Mouse (Mus musculus) neural tube, embryonic 14.5 days (tissue): ENCODE results near the gene Olfr111. TPM values are rescaled to one million over a fixed set of nuclear protein-coding genes. Genes with fewer than 3 reads are reported as not detected.

Experiments
- ATAC-seq: fragments of 200-750 bp; cut with Nextera tagmentation; 2 replicates; pipeline ENCODE4 v1.8.0; 2017; ENCODE audit warnings: low read depth, mild to moderate bottlenecking, moderate TSS enrichment, moderate library complexity
- H3K27ac ChIP-seq: fragments of 300-500 bp; sonication (generic); 2 replicates; pipeline ENCODE4 v1.5.1; 2014; ENCODE audit warnings: low read depth, mild to moderate bottlenecking, control low read depth, low read length, moderate library complexity, mixed read lengths
- H3K27me3 ChIP-seq: fragments of 300-500 bp; sonication (generic); 2 replicates; pipeline ENCODE4 v1.6.1; 2014; ENCODE audit warnings: low read length; ENCODE audit not compliant: control insufficient read depth, insufficient read depth
- H3K36me3 ChIP-seq: fragments of 300-500 bp; sonication (generic); 2 replicates; pipeline ENCODE4 v1.6.1; 2014; ENCODE audit warnings: low read length, mixed read lengths; ENCODE audit not compliant: control insufficient read depth, insufficient read depth
- H3K4me1 ChIP-seq: fragments of 300-500 bp; sonication (generic); 2 replicates; pipeline ENCODE4 v1.6.1; 2014; ENCODE audit warnings: low read length; ENCODE audit not compliant: control insufficient read depth, insufficient read depth
- H3K4me2 ChIP-seq: fragments of 300-500 bp; sonication (generic); 2 replicates; pipeline ENCODE4 v1.6.1; 2014; ENCODE audit warnings: mild to moderate bottlenecking, low read depth, low read length, control low read depth
- H3K4me3 ChIP-seq: fragments of 300-500 bp; sonication (generic); 2 replicates; pipeline ENCODE4 v1.5.1; 2014; ENCODE audit warnings: low read depth, low read length, control low read depth, mixed read lengths
- H3K9ac ChIP-seq: fragments of 300-500 bp; sonication (generic); replicated peaks from 2 replicates; pipeline ENCODE4 v1.6.1; 2014; ENCODE audit warnings: low read depth, mild to moderate bottlenecking, control low read depth, low read length, mixed read lengths
- H3K9me3 ChIP-seq: fragments of 300-500 bp; sonication (generic); 2 replicates; pipeline ENCODE4 v1.6.1; 2016; ENCODE audit warnings: low read length; ENCODE audit not compliant: control insufficient read depth
- WGBS: fragments of 180-500 bp; shearing (Covaris S2); extraction: QIAGEN DNeasy Blood & Tissue Kit; methylation state at CpG from one replicate; pipeline ENCODE4 v1.1.7; 2014; 5-methylcytosine and 5-hydroxymethylcytosine counted together
- polyA plus RNA-seq: library from polyadenylated mRNA; unstranded; fragments of >200 nt; fragmentation: Nextera tagmentation; extraction: Ambion mirVana; gene quantifications from 2 replicates; pipeline ENCODE4 v1.2.1, GENCODE M21; 2014

Gene Olfr111
- polyA plus RNA-seq, 1 experiment from 2014 or later: not detected

DNA sequence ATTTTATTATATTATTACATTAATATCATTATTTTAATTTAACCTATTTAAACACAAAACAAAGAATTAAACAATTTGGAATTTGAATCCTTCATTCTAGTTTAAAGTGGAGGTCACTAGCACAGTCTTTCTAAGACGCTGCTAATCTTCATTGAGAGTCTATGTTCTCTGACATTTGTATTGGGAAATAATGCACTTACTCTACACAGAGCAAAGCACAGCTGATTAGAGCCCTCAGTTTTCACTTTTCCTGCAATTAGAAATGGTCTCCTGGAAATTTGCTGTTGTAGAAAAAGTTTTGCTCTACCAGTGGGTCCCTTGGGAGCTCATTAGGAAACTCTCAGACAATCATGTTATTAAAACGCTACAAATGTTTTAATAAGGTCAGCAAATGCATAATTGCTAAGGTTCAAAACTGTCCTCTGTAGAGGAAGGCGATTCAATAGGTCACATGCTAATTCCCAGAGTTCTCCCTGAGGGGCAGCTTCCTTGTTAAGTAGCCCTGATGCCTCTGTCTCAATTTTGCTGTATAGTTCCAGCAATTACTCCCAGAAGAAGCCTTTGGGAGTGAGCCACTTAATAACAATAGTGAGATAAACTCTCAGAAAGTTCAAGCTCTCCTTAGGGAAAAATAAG is 36.1 kb downstream of the Olfr111 start:
- H3K4me3 ChIP-seq: no peak overlapping the region
- H3K36me3 ChIP-seq: no peaks in the 10 kb centered on the region
- H3K27me3 ChIP-seq: no peaks in the 10 kb centered on the region
- no peak overlapping the region for H3K27ac ChIP-seq
- ATAC-seq: no peak
- no peaks in the 10 kb centered on the region for H3K9me3 ChIP-seq
- no peak overlapping the region for H3K9ac ChIP-seq
- 66% methylated on average over 3 of the region's 3 CpGs for WGBS
- no peaks in the 10 kb centered on the region for H3K4me1 ChIP-seq
- H3K4me2 ChIP-seq: no peak overlapping the region

GRCm38 (mm10) chr17:37558913-37559615 is 51.2 kb downstream of the Olfr111 start:
- no peak overlapping the region for H3K27ac ChIP-seq
- H3K9me3 ChIP-seq: no peaks in the 10 kb centered on the region
- no peak overlapping the region for H3K4me3 ChIP-seq
- no peak overlapping the region for H3K9ac ChIP-seq
- H3K36me3 ChIP-seq: no peaks in the 10 kb centered on the region
- ATAC-seq: no peak
- 72% methylated on average over 1 of the region's 1 CpGs for WGBS
- no peaks in the 10 kb centered on the region for H3K27me3 ChIP-seq
- H3K4me1 ChIP-seq: no peaks in the 10 kb centered on the region
- no peak overlapping the region for H3K4me2 ChIP-seq

DNA sequence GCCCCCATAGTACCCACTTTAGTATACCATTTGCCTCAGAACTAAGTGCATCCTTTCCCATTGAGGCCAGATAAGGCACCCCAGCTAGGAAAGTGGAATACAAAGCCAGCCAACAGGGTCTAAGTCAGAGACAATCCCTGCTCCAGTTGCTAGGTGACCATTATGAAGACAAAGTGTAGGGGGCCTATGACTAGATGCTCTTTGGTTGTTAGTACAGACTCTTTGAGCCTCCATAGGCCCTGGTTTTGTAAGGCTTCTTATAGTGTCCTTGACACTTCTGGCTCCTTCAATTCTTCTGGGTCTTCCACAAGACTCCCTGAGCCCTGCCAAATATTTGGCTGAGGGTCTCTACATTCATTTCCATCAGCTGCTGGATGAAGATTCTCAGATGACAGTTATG is 61.5 kb downstream of the Olfr111 start, which contains the start of gene Olfr112:
TSS of gene Olfr112 (minus strand) at position 101 of the 400 bp plus-strand sequence.
- Histone ChIP-seq H3K9me3 (no peaks in the 10 kb centered on the region), H3K4me3 (no peak within 1 kb of the TSS), H3K36me3 (no peaks in the 10 kb centered on the region), H3K27me3 (no peaks in the 10 kb centered on the region), H3K27ac (no peak within 1 kb of the TSS), H3K9ac (no peak within 1 kb of the TSS), H3K4me2 (no peak within 1 kb of the TSS), H3K4me1 (no peaks in the 10 kb centered on the region)
- no peak for ATAC-seq

DNA sequence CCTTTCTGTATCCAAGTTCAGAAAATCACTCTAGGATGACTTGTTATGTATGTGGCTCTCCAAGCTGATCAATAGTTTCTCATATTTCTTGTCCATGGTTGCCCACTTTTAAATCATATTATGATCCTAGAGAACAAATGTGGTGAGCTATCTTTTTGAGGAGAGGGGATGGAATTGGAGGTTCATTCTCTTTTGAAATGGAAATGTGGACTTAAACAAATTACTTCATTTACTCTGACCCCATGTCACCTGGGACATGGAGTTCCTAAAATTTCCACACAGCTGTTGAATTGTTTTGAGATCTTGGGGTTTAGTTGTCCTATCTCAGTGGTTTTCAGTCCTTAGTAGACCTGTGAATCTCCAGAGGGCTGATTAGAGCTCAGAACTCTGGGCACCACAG is 69.7 kb downstream of the Olfr111 start, which contains the start of gene Olfr113:
TSS of gene Olfr113 (minus strand) at position 101 of the 400 bp plus-strand sequence.
- no peak for ATAC-seq
- no peaks in the 10 kb centered on the region for H3K36me3 ChIP-seq

More for the DNA sequence above, 69.7 kb downstream of the Olfr111 start, which contains the start of gene Olfr113:
- Histone ChIP-seq H3K27me3 (no peaks in the 10 kb centered on the region), H3K9me3 (no peaks in the 10 kb centered on the region), H3K4me1 (no peaks in the 10 kb centered on the region), H3K4me2 (no peak within 1 kb of the TSS), H3K27ac (no peak within 1 kb of the TSS), H3K4me3 (no peak within 1 kb of the TSS), H3K9ac (no peak within 1 kb of the TSS)

Other genes starting within 250 kb of the Olfr111 start
- gene Olfr98, start 244.3 kb upstream of the Olfr111 start, polyA plus RNA-seq: not detected in 2 replicates
- 0.42 and 0.91 TPM in 2 replicates for gene H2-M3, start 237.8 kb upstream of the Olfr111 start, polyA plus RNA-seq
- gene Olfr99, start 224.6 kb upstream of the Olfr111 start, polyA plus RNA-seq: not detected in 2 replicates
- gene Olfr101, start 203.7 kb upstream of the Olfr111 start, polyA plus RNA-seq: not detected in 2 replicates
- not detected in 2 replicates for gene Olfr102, start 191.0 kb upstream of the Olfr111 start, polyA plus RNA-seq
- not detected in 2 replicates for gene Olfr103, start 168.3 kb upstream of the Olfr111 start, polyA plus RNA-seq
- gene Olfr104-ps, start 148.4 kb upstream of the Olfr111 start, polyA plus RNA-seq: not detected in 2 replicates
- not detected in 2 replicates for gene Olfr105-ps, start 129.0 kb upstream of the Olfr111 start, polyA plus RNA-seq
- gene Olfr106-ps, start 117.6 kb upstream of the Olfr111 start, polyA plus RNA-seq: not detected in 2 replicates
- not detected in 2 replicates for gene Olfr107, start 108.8 kb upstream of the Olfr111 start, polyA plus RNA-seq
- gene Olfr108, start 62.5 kb upstream of the Olfr111 start, polyA plus RNA-seq: not detected in 2 replicates
- gene Olfr109, start 49.1 kb upstream of the Olfr111 start, polyA plus RNA-seq: not detected in 2 replicates
- gene H2-M2, start 24.5 kb upstream of the Olfr111 start, polyA plus RNA-seq: not detected in 2 replicates
- gene Olfr110, start 15.6 kb upstream of the Olfr111 start, polyA plus RNA-seq: not detected in 2 replicates
- gene Olfr112, start 61.4 kb downstream of the Olfr111 start, polyA plus RNA-seq: not detected in 2 replicates
- not detected in 2 replicates for gene Olfr113, start 69.6 kb downstream of the Olfr111 start, polyA plus RNA-seq
- not detected in 2 replicates for gene Olfr114, start 84.7 kb downstream of the Olfr111 start, polyA plus RNA-seq
- gene Olfr115, start 119.1 kb downstream of the Olfr111 start, polyA plus RNA-seq: not detected in 2 replicates
- not detected in 2 replicates for gene Olfr116, start 119.2 kb downstream of the Olfr111 start, polyA plus RNA-seq
- gene Olfr117, start 155.8 kb downstream of the Olfr111 start, polyA plus RNA-seq: not detected in 2 replicates
- not detected in 2 replicates for gene Olfr118, start 159.0 kb downstream of the Olfr111 start, polyA plus RNA-seq
- not detected in 2 replicates for gene Olfr119, start 188.5 kb downstream of the Olfr111 start, polyA plus RNA-seq
- gene Olfr120, start 213.8 kb downstream of the Olfr111 start, polyA plus RNA-seq: not detected in 2 replicates
- gene Olfr121, start 240.8 kb downstream of the Olfr111 start, polyA plus RNA-seq: not detected in 2 replicates